Mouse (Mus musculus) urinary bladder, postnatal 14 days (tissue): ENCODE results near the gene Gpr101.

Experiments used
- DNase-seq: peaks from one replicate; pipeline ENCODE4 v3.0.0; 2021; ENCODE audit warnings: low spot score

The Gpr101 gene

DNA sequence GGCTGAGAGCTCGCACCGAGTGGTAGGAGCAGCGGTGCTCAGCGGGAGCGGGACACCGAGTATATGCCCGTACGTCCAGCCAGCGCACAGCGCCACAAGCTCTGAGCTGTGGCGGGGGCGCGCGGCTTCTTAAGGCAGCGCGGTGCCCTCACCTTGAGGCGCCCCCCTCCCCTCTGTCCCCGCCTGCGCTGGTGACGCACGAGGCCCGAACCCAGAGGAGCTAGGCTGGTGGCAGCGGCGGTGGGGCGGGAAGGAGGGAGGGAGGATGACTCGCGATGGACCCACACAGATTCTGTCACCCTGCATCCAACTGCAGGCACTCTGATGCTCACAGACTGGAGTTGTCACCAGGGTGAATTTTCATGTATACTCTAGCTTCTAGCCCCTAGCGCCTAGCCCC lies at the start of gene Gpr101:
Gpr101 (minus strand) TSS at position 124 of the 400 bp plus-strand sequence.
- DNase-seq = no peak

DNA sequence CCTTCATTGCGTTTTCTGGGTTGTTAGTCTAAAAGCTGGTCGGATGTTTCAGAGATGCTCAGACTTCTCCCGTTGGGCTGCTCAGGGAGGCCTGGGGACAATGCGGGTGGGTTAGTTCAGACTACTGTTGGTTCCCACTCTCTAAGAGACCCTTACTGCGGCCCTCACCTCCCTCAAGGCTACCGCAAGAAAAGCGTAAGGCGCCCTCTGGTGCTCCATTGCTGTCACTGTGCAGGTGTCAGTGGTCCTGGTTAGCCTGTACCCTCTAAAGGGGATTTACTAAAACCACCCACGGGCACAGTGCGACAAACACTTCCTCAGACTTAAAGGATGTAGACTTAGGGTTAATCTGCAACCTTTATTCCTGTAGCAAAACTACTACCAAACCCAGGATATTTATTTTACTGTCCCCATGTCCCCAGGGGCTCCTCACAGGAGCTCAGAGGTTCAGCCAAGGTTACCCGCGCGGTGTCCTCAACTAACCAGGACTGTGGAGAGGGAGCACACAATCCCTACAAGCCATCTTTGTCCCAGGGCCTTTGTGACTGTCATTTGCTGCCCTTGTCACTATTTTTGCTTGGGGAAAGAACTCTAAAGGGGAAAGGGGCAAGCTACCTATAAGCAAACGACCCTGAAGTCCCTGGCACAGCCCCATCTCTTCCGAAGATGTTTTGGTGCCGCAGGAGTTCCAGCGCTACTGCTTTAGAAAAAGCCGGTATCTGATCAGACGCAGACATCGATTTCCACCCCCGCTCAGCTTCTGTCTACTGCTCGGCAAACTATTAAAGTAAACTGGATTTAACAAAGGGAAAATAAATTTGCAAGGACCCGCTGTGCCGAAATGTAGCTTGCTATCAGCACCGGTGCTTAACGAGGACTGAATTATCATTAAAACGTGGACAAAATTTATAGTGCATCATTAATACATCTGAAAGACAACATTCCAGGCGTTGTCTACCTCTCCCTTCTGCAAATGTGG lies 17.8 kb upstream of the Gpr101 start:
- DNase-seq = no peak

DNA sequence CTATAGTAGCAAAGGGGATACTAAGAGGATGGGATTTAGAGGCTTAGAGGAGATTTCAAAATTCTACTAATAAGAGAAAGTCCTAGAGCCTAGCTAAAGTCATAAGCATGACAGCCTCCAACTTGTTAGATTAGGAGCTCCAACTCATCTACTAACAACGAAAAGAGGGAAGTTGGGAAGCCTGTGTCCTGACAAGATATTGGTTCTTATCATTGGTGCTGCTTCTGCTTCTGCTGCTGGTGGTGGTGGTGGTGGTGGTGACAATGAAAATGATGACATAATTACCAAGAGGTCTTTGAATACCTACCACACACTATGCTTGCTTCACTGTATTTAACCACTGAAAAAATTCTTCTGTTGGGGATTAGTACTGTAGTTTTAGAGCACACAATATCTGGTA lies 2.7 kb upstream of the Gpr101 start:
- DNase-seq = no peak
